Mouse (Mus musculus): Measurements from ENCODE around the gene Rnf186.

Rnf186 gene

GRCm38 (mm10) chr4:139013281-139013680, 46.4 kb downstream of the Rnf186 start:
- DNase-seq (ENCODE audit: low spot score in 2 of 2) = no peak

GRCm38 (mm10) chr4:139014793-139015192, 47.9 kb downstream of the Rnf186 start:
- DNase-seq (ENCODE audit: low spot score in 2 of 2) = no peak

Data from frontal cortex, postnatal 25 days (tissue).